Comparison of ENCODE assay signal across 20 mouse cellular contexts in genomic region chr4:104153637-104154036, GRCm38 (mm10).
"Had no signal": no experiment of that assay in that cellular context is flagged by ENCODE, and none has a peak within 500 bp of the region (broad histone marks: within the 10 kb centered on the region; RNA-seq: fewer than 3 reads in every experiment).

No protein-coding gene starts in this region.

- DNase-seq: cerebellum, adult 9-10 months; cerebellum, adult 9-11 months; cerebellum, postnatal 10 days; cerebellum, postnatal 14 days; cerebellum, postnatal 25 days; cerebellum, postnatal 36 days; embryo, embryonic 11 days; forebrain, postnatal 0 days; gastrocnemius, adult 2 months; gastrocnemius, postnatal 10 days; gastrocnemius, postnatal 14 days; gastrocnemius, postnatal 25 days; gastrocnemius, postnatal 36 days; heart, adult 11 months; heart, adult 18-20 months; heart, adult 2 months had no signal

- ATAC-seq: forebrain, embryonic 13.5 days; forebrain, embryonic 14.5 days; forebrain, embryonic 15.5 days; forebrain, embryonic 16.5 days; forebrain, postnatal 0 days had no signal
